Mouse (Mus musculus) mouse trophoblast stem cell (cell line): ENCODE data around the gene Stk11.

Source experiments
- in situ Hi-C, 2 experiments: fragments of 300-500 bp; cut with MseI, MboI; formaldehyde crosslinking; loops; 2 replicates in 1 of 2; 3 replicates in 1 of 2; pipeline ENCODE4 v1.15.1; 2025

The Stk11 gene

GRCm38 (mm10) chr10:80170601-80171021, 55.0 kb downstream of the Stk11 start:
- in situ Hi-C loops, result no loop called here

GRCm38 (mm10) chr10:80171252-80171651, 55.6 kb downstream of the Stk11 start:
- in situ Hi-C loops, result no loop called here

- in situ Hi-C loops, result no loop called here
These were observed 56.3 kb downstream of the Stk11 start for GRCm38 (mm10) chr10:80171760-80172526.

- in situ Hi-C loops, result no loop called here
These were observed 57.1 kb downstream of the Stk11 start, which contains the start of gene 1600002K03Rik for GRCm38 (mm10) chr10:80172527-80173292. TSS of gene 1600002K03Rik (plus strand) at chr10:80172944.

GRCm38 (mm10) chr10:80173358-80173757, 57.8 kb downstream of the Stk11 start:
- in situ Hi-C loops, result no loop called here

GRCm38 (mm10) chr10:80173955-80174640, 58.5 kb downstream of the Stk11 start:
- in situ Hi-C loops, result no loop called here

- in situ Hi-C loops, result loop anchor here in 1 of 2 experiments (5.0 kb wide), 1 partner anchor 73 kb away; the partner anchor contains the start of gene Ndufs7
These were observed 59.1 kb downstream of the Stk11 start for GRCm38 (mm10) chr10:80174705-80175104.

GRCm38 (mm10) chr10:80175536-80176269, 60.1 kb downstream of the Stk11 start:
- in situ Hi-C loops, result loop anchor here in 1 of 2 experiments (5.0 kb wide), 1 partner anchor 72 kb away; the partner anchor contains the start of gene Ndufs7

- in situ Hi-C loops, result loop anchor here in 1 of 2 experiments (5.0 kb wide), 1 partner anchor 71 kb away; the partner anchor contains the start of gene Ndufs7
These were observed 60.7 kb downstream of the Stk11 start for GRCm38 (mm10) chr10:80176270-80176834.

GRCm38 (mm10) chr10:80177441-80178279, 62.1 kb downstream of the Stk11 start:
- in situ Hi-C loops, result loop anchor here in 1 of 2 experiments (5.0 kb wide), 1 partner anchor 70 kb away; the partner anchor contains the start of gene Ndufs7

GRCm38 (mm10) chr10:80179068-80180051, 63.8 kb downstream of the Stk11 start, which contains the start of gene Efna2:
TSS of gene Efna2 (plus strand) at chr10:80179482.
- in situ Hi-C loops, result loop anchor here in 1 of 2 experiments (5.0 kb wide), 1 partner anchor 68 kb away; the partner anchor contains the start of gene Ndufs7
